Mouse (Mus musculus) CD4-positive helper T cell, adult 2 months (primary cell): Measurements from ENCODE around the gene Akr1c20.

Source experiments
- DNase-seq: peaks from one replicate; pipeline ENCODE4 v3.0.0-alpha.2; 2012; ENCODE audit warnings: low read depth, missing footprints, low spot score

Akr1c20 gene

GRCm38 (mm10) chr13:4523201-4523838 is at the start of gene Akr1c20:
Gene Akr1c20, minus strand, starts transcription at chr13:4523345.
- DNase-seq, result no peak

GRCm38 (mm10) chr13:4565996-4566395 is 42.9 kb upstream of the Akr1c20 start:
- no peak for DNase-seq

- no peak for DNase-seq
Measured at GRCm38 (mm10) chr13:4560500-4560899, 37.4 kb upstream of the Akr1c20 start.

GRCm38 (mm10) chr13:4559143-4559542 is 36.0 kb upstream of the Akr1c20 start:
- no peak for DNase-seq

GRCm38 (mm10) chr13:4514811-4515210 is 8.3 kb downstream of the Akr1c20 start:
- no peak for DNase-seq

GRCm38 (mm10) chr13:4467896-4468295 is 55.2 kb downstream of the Akr1c20 start:
- no peak for DNase-seq

- no peak for DNase-seq
Measured at GRCm38 (mm10) chr13:4465641-4466040, 57.5 kb downstream of the Akr1c20 start.
